Mouse (Mus musculus): ENCODE results near the gene Apoc3.

Apoc3 gene

GRCm38 (mm10) chr9:46191644-46192043, 43.8 kb downstream of the Apoc3 start:
- no peak for DNase-seq

- DNase-seq: no peak
These were observed 44.2 kb downstream of the Apoc3 start for GRCm38 (mm10) chr9:46191234-46191633.

- no peak for DNase-seq
These were observed 46.1 kb downstream of the Apoc3 start for GRCm38 (mm10) chr9:46189381-46189780.

- no peak for DNase-seq
These were observed 46.5 kb downstream of the Apoc3 start for GRCm38 (mm10) chr9:46188956-46189355.

GRCm38 (mm10) chr9:46188370-46188769, 47.1 kb downstream of the Apoc3 start:
- no peak for DNase-seq

GRCm38 (mm10) chr9:46186387-46186786, 49.0 kb downstream of the Apoc3 start:
- DNase-seq: no peak

GRCm38 (mm10) chr9:46185191-46185590, 50.2 kb downstream of the Apoc3 start:
- DNase-seq: peak in 1 of 2 experiments; percentile 23

GRCm38 (mm10) chr9:46184542-46184941, 50.9 kb downstream of the Apoc3 start:
- DNase-seq: no peak
